Mouse (Mus musculus) CH12.LX (cell line): Measurements from ENCODE around the gene Phactr3. TPM values are rescaled to one million over a fixed set of nuclear protein-coding genes. Genes with fewer than 3 reads are reported as not detected.

Source experiments
- DNase-seq: peaks from one replicate; pipeline ENCODE4 v3.0.0-alpha.2; 2013; ENCODE audit errors: extremely low read depth
- H3K27ac ChIP-seq: 2 replicates; pipeline ENCODE4 v1.5.1; 2012; ENCODE audit warnings: low read depth, mild to moderate bottlenecking, control low read depth, moderate library complexity; ENCODE audit not compliant: insufficient read depth
- H3K27me3 ChIP-seq: replicated peaks from 2 replicates; pipeline ENCODE3; 2012; ENCODE audit warnings: inconsistent platforms
- H3K36me3 ChIP-seq, 2 experiments: replicated peaks in 1 of 2; 2 replicates each; pipeline versions ENCODE3 to v1.6.1; 2012; ENCODE audit warnings: inconsistent platforms in 1 of 2, low read length in 1 of 2, mild to moderate bottlenecking in 1 of 2, mixed read lengths in 1 of 2, moderate library complexity in 1 of 2; ENCODE audit not compliant: control insufficient read depth in 1 of 2, insufficient read depth in 1 of 2
- H3K4me1 ChIP-seq, 2 experiments: 2 replicates each; pipeline ENCODE4 v1.6.1; 2012; ENCODE audit warnings: inconsistent platforms in 1 of 2, moderate library complexity in 1 of 2; ENCODE audit not compliant: insufficient read depth in 2 of 2, control insufficient read depth in 1 of 2
- H3K4me2 ChIP-seq: 2 replicates; pipeline ENCODE4 v1.6.1; 2012; ENCODE audit warnings: low read depth, mild to moderate bottlenecking, control low read depth; ENCODE audit not compliant: poor library complexity, insufficient read depth, severe bottlenecking
- H3K4me3 ChIP-seq, 3 experiments: fragments of 150-350 bp in 1 of 3; sonication (generic) in 1 of 3; replicated peaks in 1 of 3; 2 replicates each; pipeline versions ENCODE3 to v1.5.1; 2011 to 2012; ENCODE audit warnings: low read depth in 2 of 3, low read length in 2 of 3, mild to moderate bottlenecking in 2 of 3, moderate library complexity in 2 of 3, control low read depth in 1 of 3, improper control_type of control experiment in 1 of 3, inconsistent platforms in 1 of 3, mixed read lengths in 1 of 3; ENCODE audit not compliant: poor library complexity in 1 of 3
- H3K79me2 ChIP-seq: replicated peaks from 2 replicates; pipeline ENCODE4 v1.6.1; 2012; ENCODE audit warnings: mild to moderate bottlenecking, moderate library complexity; ENCODE audit not compliant: control insufficient read depth, poor library complexity, insufficient read depth, severe bottlenecking; ENCODE audit errors: extremely low read depth
- H3K9ac ChIP-seq: 2 replicates; pipeline ENCODE4 v1.6.1; 2012; ENCODE audit warnings: low read depth, mild to moderate bottlenecking, control low read depth, moderate library complexity; ENCODE audit not compliant: insufficient read depth
- H3K9me3 ChIP-seq: replicated peaks from 2 replicates; pipeline ENCODE3; 2012; ENCODE audit warnings: low read length, inconsistent platforms, mixed read lengths
- CHD1 ChIP-seq: IDR thresholded peaks from 2 replicates; pipeline ENCODE4 v1.6.1; 2012; ENCODE audit warnings: low read depth, low read length, improper control_type of control experiment, inconsistent platforms
- CTCF ChIP-seq, 2 experiments: IDR thresholded peaks in 1 of 2; conservative IDR thresholded peaks in 1 of 2; 2 replicates each; pipeline ENCODE4 v1.5.1; 2011 to 2012; ENCODE audit warnings: low read depth in 2 of 2, low read length in 2 of 2, improper control_type of control experiment in 1 of 2, inconsistent platforms in 1 of 2, mild to moderate bottlenecking in 1 of 2, moderate library complexity in 1 of 2
- E2F4 ChIP-seq: IDR thresholded peaks from 2 replicates; pipeline ENCODE4 v1.6.1; 2011; ENCODE audit warnings: low read depth, low read length, improper control_type of control experiment; ENCODE audit not compliant: insufficient replicate concordance
- ELF1 ChIP-seq: IDR thresholded peaks from 2 replicates; pipeline ENCODE4 v1.6.1; 2014; ENCODE audit warnings: low read depth, mild to moderate bottlenecking, inconsistent platforms, low read length, improper control_type of control experiment
- EP300 ChIP-seq: IDR thresholded peaks from 2 replicates; pipeline ENCODE4 v1.6.1; 2011; ENCODE audit warnings: low read length, improper control_type of control experiment
- ETS1 ChIP-seq: conservative IDR thresholded peaks from 2 replicates; pipeline ENCODE4 v1.6.1; 2012; ENCODE audit warnings: low read depth, mild to moderate bottlenecking, inconsistent platforms, low read length, improper control_type of control experiment, moderate library complexity
- IRF4 ChIP-seq: IDR thresholded peaks from 2 replicates; pipeline ENCODE4 v1.6.1; 2014; ENCODE audit warnings: low read depth, mild to moderate bottlenecking, inconsistent platforms, low read length, improper control_type of control experiment
- JUN ChIP-seq: IDR thresholded peaks from 2 replicates; pipeline ENCODE4 v1.6.1; 2011; ENCODE audit warnings: low read depth, mild to moderate bottlenecking, low read length, improper control_type of control experiment, moderate library complexity; ENCODE audit not compliant: insufficient read depth
- JUND ChIP-seq: conservative IDR thresholded peaks from 2 replicates; pipeline ENCODE4 v1.6.1; 2011; ENCODE audit warnings: low read depth, low read length, improper control_type of control experiment
- MEF2A ChIP-seq: IDR thresholded peaks from 2 replicates; pipeline ENCODE4 v1.6.1; 2014; ENCODE audit warnings: low read depth, mild to moderate bottlenecking, inconsistent platforms, low read length, improper control_type of control experiment, borderline replicate concordance
- MYC ChIP-seq: IDR thresholded peaks from 2 replicates; pipeline ENCODE4 v1.6.1; 2011; ENCODE audit warnings: low read depth, mild to moderate bottlenecking, improper control_type of control experiment, low read length
- NELFE ChIP-seq: IDR thresholded peaks from 2 replicates; pipeline ENCODE4 v1.6.1; 2011; ENCODE audit warnings: low read depth, low read length, improper control_type of control experiment
- NRF1 ChIP-seq: IDR thresholded peaks from 2 replicates; pipeline ENCODE4 v1.6.1; 2014; ENCODE audit warnings: low read depth, mild to moderate bottlenecking, inconsistent platforms, low read length, improper control_type of control experiment, moderate library complexity
- POLR2A ChIP-seq: IDR thresholded peaks from 2 replicates; pipeline ENCODE4 v1.6.1; 2011; ENCODE audit warnings: low read depth, mild to moderate bottlenecking, improper control_type of control experiment, low read length
- POLR2AphosphoS2 ChIP-seq: IDR thresholded peaks from 2 replicates; pipeline ENCODE4 v1.6.1; 2011; ENCODE audit warnings: low read depth, low read length, improper control_type of control experiment
- RAD21 ChIP-seq: IDR thresholded peaks from 2 replicates; pipeline ENCODE4 v1.6.1; 2011; ENCODE audit warnings: low read depth, mild to moderate bottlenecking, low read length, improper control_type of control experiment, moderate library complexity
- RCOR1 ChIP-seq: conservative IDR thresholded peaks from 2 replicates; pipeline ENCODE4 v1.6.1; 2012; ENCODE audit warnings: low read depth, mild to moderate bottlenecking, inconsistent platforms, low read length, improper control_type of control experiment
- SIN3A ChIP-seq: IDR thresholded peaks from 2 replicates; pipeline ENCODE4 v1.6.1; 2012; ENCODE audit warnings: low read length, improper control_type of control experiment, inconsistent platforms
- SMC3 ChIP-seq: IDR thresholded peaks from 2 replicates; pipeline ENCODE4 v1.6.1; 2011; ENCODE audit warnings: low read depth, low read length, improper control_type of control experiment
- UBTF ChIP-seq: IDR thresholded peaks from 2 replicates; pipeline ENCODE4 v1.6.1; 2012; ENCODE audit warnings: low read depth, mild to moderate bottlenecking, inconsistent platforms, low read length, improper control_type of control experiment, moderate library complexity
- USF2 ChIP-seq: conservative IDR thresholded peaks from 2 replicates; pipeline ENCODE4 v1.6.1; 2011; ENCODE audit warnings: low read depth, low read length, improper control_type of control experiment
- ZC3H11A ChIP-seq: IDR thresholded peaks from 2 replicates; pipeline ENCODE4 v1.6.1; 2012; ENCODE audit warnings: low read depth, mild to moderate bottlenecking, inconsistent platforms, low read length, improper control_type of control experiment
- ZMIZ1 ChIP-seq: IDR thresholded peaks from 2 replicates; pipeline ENCODE4 v1.6.1; 2012; ENCODE audit warnings: low read depth, mild to moderate bottlenecking, inconsistent platforms, low read length, improper control_type of control experiment
- dilution Hi-C: fragments of 300-500 bp; cut with MboI; formaldehyde crosslinking; loops from 2 replicates; pipeline ENCODE4 v1.14.3; 2020; ENCODE audit warnings: low sequenced_read_pairs; ENCODE audit not compliant: extremely low pct_unique_long_range_greater_than_20kb, extremely low pct_ligation_motif_present
- in situ Hi-C: fragments of 300-500 bp; cut with MboI; formaldehyde crosslinking; loops from 3 replicates; pipeline ENCODE4 v1.14.3; 2019; ENCODE audit warnings: low sequenced_read_pairs, low pct_ligation_motif_present, low pct_unique_long_range_greater_than_20kb, mixed read lengths
- polyA plus RNA-seq: library from polyadenylated mRNA; unstranded; fragments of >175 nt; gene quantifications from 2 replicates; pipeline ENCODE4 v1.2.1, GENCODE M21; 2012; ENCODE audit warnings: low read depth; ENCODE audit not compliant: insufficient read length
- total RNA-seq, 2 experiments: library from RNA; depleted of rRNA; stranded (reverse); fragments of 300-350 nt in 1 of 2; fragments of >200 nt in 1 of 2; gene quantifications; 2 replicates each; pipeline ENCODE4 v1.2.3; 2012 to 2014

The Phactr3 gene
- total and polyA plus RNA-seq, 3 experiments: 0.21 to 0.75 TPM; not detected in 1

DNA sequence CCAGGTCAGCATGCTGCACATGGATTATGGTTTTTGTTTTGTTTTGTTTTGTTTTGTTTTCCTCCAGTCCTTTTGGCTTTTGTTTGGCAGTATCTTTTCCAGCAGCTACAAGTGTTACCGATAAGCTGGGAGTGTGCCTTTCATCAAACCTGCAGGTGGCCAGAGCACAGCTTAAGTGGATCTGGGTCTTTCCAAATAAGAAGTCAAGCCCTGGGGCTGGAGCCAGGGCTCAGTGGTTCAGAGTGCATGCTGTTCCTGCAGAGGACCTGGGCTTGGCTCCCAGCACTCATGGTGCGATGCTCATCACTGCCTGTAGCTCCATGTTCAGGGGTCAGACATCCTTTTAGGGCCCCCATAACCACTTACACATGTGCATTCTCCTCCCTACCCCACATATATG, 55.2 kb downstream of the Phactr3 start:
- H3K4me3 ChIP-seq: no peak overlapping the region
- H3K79me2 ChIP-seq: no peaks in the 10 kb centered on the region
- in situ Hi-C loops: no loop called here
- no peak overlapping the region for H3K4me2 ChIP-seq
- peaks cover 76% of the 10 kb centered on the region for H3K27me3 ChIP-seq
- H3K9ac ChIP-seq: no peak overlapping the region
- no peaks in the 10 kb centered on the region; a peak in 1 of 4 replicates for H3K4me1 ChIP-seq
- no peak for DNase-seq
- H3K27ac ChIP-seq: no peak overlapping the region
- no peaks in the 10 kb centered on the region for H3K36me3 ChIP-seq
- no peaks in the 10 kb centered on the region for H3K9me3 ChIP-seq
- dilution Hi-C loops: no loop called here
- TF ChIP-seq ELF1: no peak
- TF ChIP-seq CHD1: no peak
- TF ChIP-seq USF2: no peak
- no peak for TF ChIP-seq MEF2A
- no peak for TF ChIP-seq MYC
- TF ChIP-seq EP300: no peak
- TF ChIP-seq ZMIZ1: no peak
- no peak for TF ChIP-seq JUN
- TF ChIP-seq UBTF: no peak
- TF ChIP-seq ETS1: no peak
- TF ChIP-seq NRF1: no peak
- TF ChIP-seq POLR2A: no peak

DNA sequence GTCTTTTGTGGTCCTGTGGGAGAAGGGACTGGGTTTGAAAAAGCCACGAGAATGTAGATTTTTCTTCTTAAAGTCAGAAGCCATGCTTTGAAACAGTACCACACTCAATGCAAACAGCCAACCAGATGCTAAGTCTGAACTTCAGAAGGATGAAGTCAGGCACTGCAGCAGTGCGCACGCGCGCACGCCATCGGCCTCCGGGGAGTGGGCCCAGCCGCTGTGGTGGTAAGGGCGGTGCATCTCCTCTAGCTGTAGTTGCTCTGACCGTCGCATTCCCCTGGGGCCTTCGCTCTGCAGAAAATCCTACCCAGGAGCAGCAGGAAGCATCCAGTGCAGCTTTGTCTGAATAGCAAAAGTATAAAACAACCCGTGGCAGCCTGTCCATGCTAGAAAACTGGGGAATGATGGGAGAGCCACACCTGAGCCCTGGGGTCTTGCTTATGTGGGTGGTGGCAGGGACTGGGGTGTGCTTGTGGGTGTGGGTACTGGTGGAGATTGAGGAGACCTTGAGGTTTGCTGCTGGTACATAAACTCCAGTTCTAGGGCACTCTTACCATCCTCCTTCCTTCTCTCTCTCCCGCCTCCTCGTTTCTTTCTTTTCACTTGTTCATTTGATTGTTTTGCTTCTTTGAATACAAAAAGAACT, 56.6 kb downstream of the Phactr3 start:
- H3K9me3 ChIP-seq: no peaks in the 10 kb centered on the region
- H3K27ac ChIP-seq: no peak overlapping the region
- dilution Hi-C loops: no loop called here
- peak; percentile 37 for DNase-seq
- H3K79me2 ChIP-seq: no peaks in the 10 kb centered on the region
- H3K36me3 ChIP-seq: no peaks in the 10 kb centered on the region
- H3K9ac ChIP-seq: no peak overlapping the region
- H3K4me2 ChIP-seq: peak overlapping the region; percentile 31; the same call in 1 of the 2 replicates
- peaks cover 66% of the 10 kb centered on the region for H3K27me3 ChIP-seq
- in situ Hi-C loops: no loop called here
- H3K4me1 ChIP-seq: no peaks in the 10 kb centered on the region; a peak in 1 of 4 replicates
- TF ChIP-seq RAD21 (no peak), NRF1 (peak; percentile 84)
- no peak overlapping the region for H3K4me3 ChIP-seq

DNA sequence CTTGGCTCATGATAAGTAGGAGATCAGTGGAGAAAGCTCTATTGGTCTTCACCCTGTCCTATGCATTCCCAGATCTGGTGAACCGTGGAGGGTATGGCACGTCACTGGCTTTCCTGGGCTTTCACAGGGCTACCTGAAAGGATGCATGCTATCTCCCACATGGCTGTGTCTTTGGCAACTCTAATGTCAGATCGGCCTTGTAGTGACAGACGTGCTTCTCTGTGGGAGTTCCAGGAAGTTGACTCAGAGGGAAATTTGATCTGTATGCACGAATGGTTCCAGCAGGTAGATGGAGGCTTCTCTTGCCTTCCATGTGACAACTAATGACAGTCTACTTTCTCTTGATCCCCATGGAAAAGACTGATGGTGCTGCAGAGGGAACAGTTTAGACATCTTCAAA, 65.5 kb downstream of the Phactr3 start:
- dilution Hi-C loops: no loop called here
- no peak overlapping the region for H3K4me2 ChIP-seq
- H3K27ac ChIP-seq: no peak overlapping the region
- TF ChIP-seq MEF2A (no peak), NELFE (no peak), MYC (no peak), SMC3 (no peak), NRF1 (no peak), JUN (no peak), ZC3H11A (no peak), IRF4 (no peak), POLR2AphosphoS2 (no peak), ETS1 (no peak), EP300 (no peak), CTCF (conservative IDR thresholded peaks at IDR 0.05 in 1 of 2, IDR thresholded peaks at IDR 0.05 in 1 of 2; ENCODE audit: low read depth in 2 of 2, low read length in 2 of 2) (no peak), RCOR1 (no peak), E2F4 (no peak), CHD1 (no peak), SIN3A (no peak), JUND (no peak), USF2 (no peak)
- no peak for DNase-seq
- H3K4me1 ChIP-seq: peaks cover 0 to 5% of the 10 kb centered on the region in 2 experiments; a peak in 2 of 4 replicates
- no peaks in the 10 kb centered on the region for H3K79me2 ChIP-seq
- in situ Hi-C loops: no loop called here
- H3K36me3 ChIP-seq: no peaks in the 10 kb centered on the region
- peaks cover 7% of the 10 kb centered on the region for H3K9me3 ChIP-seq
- H3K27me3 ChIP-seq: peaks cover 13% of the 10 kb centered on the region
- H3K9ac ChIP-seq: no peak overlapping the region
- H3K4me3 ChIP-seq: no peak overlapping the region
